Mouse (Mus musculus) cerebellum, adult 9-11 months (tissue): ENCODE results near the gene Trim7.
"Not testable (repeated sequence)": the region's sequence is repeated elsewhere in the genome, so short reads cannot be mapped to it uniquely, and the experiment has no call there.

Experiments
- DNase-seq: peaks from one replicate; pipeline ENCODE4 v3.0.0; 2022

Trim7 gene

DNA sequence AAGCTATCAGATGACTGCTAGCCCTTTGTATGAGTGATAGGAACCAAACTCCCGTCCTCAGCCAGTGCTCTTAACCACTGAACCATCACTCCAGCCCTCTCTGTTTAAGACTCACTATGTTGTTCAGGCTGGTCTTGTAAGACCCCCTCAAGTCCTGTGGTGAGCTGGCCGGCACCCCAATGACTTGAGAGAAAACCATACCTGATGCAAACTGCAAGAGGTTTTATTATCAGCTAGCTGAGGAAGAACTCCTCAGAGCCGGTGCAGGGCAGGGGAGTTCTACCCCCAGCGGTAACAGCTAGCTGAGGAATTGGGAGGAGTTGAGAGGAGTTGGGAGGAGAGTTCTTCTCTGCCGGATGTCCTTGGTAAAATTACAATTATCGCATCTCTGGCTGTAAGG lies 2.0 kb downstream of the Trim7 start:
- DNase-seq = no peak

DNA sequence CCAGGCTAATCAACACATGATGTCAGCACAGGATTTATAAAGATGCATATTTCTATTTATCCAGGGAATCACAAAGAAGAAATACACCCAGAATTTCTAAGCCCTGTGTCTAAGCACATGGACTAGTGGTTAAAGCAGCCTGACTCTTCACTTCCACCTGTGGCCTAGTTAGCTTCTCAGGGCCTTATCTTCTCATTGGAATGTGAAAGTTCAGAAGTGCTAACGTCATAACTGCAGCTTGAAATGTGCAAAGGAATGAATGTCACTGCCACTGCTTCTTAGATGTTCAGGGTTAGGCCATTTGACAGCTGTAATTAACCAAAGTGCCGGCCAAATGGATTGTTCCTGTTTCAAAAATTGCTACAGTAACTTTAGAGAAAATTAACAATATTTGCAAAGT lies 4.3 kb downstream of the Trim7 start:
- DNase-seq = no peak

GRCm38 (mm10) chr11:48831273-48831672 lies 5.3 kb downstream of the Trim7 start:
- DNase-seq = no peak

DNA sequence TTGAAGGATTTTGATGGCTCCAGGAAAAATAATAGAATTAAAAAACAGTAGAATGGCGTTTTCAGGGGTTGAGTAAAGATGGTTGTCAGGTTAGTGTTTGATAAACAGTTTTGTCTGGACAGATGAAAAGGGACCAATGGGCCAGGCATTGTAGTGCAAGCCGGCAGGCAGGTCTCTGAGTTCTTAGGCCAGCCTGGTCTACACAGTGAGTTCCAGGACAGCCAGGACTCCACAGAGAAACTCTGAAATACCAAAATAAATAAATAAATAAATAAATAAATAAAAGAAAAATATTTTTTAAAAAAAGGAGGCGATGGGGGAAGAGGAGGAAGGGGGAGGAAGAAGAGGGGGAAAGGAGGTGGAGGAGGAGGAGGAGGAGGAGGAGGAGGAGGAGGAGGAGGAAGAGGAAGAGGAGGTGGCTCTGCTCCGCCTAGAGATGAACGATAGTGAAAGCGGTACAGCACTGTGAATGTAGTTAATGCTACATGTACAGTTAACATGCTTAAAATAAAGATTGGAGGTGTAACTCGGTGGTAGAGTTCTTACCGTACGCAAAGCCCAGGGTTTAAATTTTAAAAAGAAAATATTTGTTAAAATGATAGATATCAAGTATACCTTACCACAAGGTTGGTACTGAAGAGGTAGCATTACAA lies 7.3 kb downstream of the Trim7 start:
- DNase-seq = no peak

- DNase-seq = peak; percentile 89
Measured at GRCm38 (mm10) chr11:48833731-48834639, 8.0 kb downstream of the Trim7 start.

GRCm38 (mm10) chr11:48835923-48836322 lies 10.0 kb downstream of the Trim7 start:
- no peak for DNase-seq

GRCm38 (mm10) chr11:48836990-48837309 lies 11.0 kb downstream of the Trim7 start:
- no peak for DNase-seq

DNA sequence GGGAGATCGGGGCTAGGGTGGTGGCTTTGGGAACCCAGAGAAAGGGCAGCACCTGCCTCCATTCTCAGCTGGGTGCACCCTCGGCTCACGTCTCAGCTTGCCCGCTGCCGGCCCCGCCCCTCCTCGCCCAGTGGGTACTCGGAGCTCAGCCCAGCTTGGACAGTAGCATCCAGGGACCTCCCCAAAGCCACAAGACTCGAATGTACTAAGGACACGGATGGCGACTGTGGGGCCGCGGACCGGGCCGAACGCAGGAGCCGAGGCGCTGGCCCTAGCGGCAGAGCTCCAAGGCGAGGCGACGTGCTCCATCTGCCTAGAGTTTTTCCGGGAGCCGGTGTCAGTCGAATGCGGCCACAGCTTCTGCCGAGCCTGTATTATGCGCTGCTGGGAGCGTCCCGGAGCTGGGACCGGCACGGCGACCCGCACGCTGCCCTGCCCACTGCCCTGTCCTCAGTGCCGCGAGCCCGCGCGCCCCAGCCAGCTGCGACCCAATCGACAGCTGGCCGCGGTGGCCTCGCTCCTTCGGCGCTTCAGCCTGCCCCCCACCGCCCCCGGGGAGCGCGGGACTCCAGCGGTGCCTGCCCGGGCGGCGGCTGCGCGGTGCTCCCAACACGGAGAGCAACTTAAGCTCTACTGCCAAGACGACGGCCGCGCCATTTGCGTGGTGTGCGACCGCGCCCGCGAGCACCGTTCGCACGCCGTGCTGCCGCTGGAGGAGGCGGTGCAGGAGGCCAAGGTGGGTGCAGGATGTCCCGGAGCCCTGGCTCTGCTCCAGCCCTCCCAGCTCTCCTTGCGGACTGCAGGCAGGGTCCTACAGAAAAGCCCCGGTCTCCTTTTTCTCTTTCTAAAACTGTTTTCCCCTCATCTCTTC lies 11.6 kb downstream of the Trim7 start:
- DNase-seq = peak; percentile 82

GRCm38 (mm10) chr11:48838181-48838797 lies 12.3 kb downstream of the Trim7 start:
- DNase-seq = no peak

DNA sequence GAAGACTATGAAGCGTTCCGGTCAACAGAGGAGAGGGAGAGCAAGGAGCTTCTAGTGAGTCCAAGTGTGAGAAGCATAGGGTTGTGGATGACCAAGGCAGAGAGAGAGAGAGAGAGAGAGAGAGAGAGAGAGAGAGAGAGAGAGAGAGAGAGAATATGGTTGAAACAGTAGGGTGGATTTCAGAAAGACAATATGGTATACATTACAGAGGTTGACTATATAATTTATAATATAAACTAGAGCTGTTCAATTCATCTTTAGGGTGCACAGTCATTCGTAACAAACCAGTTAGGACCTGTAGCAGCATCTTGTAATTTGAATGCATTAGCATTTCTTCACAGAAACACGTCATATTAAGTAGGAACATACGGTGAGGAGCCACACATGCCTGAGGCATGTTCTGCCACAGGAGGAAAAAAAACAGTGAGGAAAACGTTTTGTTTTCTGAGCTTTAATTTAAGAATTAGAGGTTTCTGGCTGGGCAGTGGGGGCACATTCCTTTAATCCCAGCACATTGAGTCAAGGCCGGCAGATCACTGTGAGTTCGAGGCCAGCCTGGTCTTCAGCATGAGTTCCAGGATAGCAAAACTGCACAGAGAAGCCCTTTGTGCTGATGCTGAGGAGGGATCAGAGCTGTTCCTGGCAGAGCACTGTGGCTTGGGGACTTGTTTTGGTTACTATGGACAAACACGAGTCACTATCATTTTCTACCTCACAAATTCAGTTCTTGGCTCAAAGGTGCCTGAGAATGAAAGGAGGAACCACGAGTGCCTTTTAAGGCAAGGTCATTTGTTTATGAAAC lies 13.1 kb downstream of the Trim7 start:
- DNase-seq = no peak

DNA sequence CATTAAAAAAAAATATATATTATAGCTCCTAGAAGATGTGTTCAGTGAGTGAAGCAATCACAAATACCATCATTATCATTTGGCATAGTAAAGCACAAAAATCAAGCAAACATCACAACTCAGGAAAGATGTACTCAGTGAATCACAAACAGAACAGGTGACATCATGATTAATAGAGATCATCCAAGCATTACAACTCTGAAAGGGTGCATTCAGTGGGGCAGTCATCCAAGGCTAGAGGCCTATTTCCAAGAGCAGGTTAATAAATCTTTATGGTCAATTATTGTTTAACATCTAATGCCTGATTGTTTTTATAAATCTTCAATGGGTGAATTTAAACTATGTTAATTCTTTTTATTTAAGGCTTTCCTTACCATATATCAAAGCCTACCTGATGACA lies 14.9 kb downstream of the Trim7 start:
- no peak for DNase-seq

- no peak for DNase-seq
Measured at GRCm38 (mm10) chr11:48841213-48841612, 15.3 kb downstream of the Trim7 start.

- DNase-seq = no peak
Measured at GRCm38 (mm10) chr11:48842378-48842792, 16.4 kb downstream of the Trim7 start.

- peak; percentile 7 for DNase-seq
Measured at GRCm38 (mm10) chr11:48843202-48843601, 17.3 kb downstream of the Trim7 start.

DNA sequence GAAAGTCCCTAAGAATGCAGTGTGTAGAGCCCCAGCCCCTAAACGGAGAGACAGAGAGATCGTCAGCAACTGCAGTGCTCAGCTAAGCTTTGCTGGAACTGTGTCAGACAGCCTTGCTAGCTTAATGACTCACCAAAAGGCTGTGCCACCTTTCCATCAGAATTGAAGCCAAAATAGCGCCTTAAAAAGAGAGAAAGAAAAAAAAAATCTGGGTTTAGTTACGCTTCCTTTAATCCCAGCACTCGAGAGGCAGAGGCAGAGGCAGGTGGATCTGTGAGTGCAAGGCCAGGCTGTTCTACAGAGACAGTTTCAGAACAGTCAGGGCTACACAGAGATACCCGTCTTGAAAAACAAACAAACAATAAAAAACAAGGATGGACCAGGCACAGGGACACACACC lies 18.4 kb downstream of the Trim7 start:
- peak; percentile 12 for DNase-seq

DNA sequence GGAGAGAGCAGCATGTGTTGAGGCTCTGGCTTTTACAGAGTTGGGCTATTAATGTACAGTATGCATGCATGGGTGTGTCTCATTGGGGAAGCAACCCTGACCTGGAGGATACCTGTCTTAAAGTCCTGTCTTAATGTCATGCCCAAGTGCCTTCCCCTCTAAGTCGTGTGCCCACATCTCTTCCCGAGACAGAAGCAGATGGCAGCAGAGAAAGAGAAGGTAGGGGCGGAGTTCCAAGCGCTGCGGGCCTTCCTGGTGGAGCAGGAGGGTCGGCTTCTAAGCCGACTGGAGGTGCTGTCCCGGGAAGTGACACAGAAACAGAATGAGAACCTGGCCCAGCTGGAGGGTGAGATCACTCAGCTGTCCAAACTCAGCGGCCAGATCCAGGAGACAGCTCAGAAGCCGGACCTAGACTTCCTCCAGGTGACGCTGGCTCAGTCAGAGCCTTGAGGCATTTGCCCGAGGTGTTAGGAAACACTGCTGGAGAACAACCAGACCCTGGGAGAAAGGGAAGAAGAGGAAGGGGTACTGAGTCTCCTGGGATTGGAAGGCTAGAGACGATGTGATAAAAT lies 19.4 kb downstream of the Trim7 start:
- DNase-seq = no peak

DNA sequence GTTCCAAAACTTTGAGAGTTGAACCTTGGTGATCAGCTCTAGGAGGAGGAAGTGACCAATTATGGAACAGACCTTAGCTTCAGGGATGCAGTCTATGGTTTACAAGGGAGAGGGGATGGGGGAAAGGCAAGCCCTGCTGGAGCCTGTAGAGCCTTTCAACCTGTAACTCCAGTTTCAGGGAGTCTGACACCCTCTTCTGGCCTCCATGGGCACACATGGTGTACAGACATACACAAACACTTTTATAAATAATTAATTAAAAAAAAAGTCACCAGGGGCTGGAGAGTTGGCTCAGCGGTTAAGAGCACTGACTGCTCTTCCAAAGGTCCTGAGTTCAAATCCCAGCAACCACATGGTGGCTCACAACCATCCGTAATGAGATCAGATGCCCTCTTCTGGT lies 20.4 kb downstream of the Trim7 start:
- DNase-seq = not testable (repeated sequence)

- DNase-seq = no peak
Measured at GRCm38 (mm10) chr11:48846881-48847280, 20.9 kb downstream of the Trim7 start.

DNA sequence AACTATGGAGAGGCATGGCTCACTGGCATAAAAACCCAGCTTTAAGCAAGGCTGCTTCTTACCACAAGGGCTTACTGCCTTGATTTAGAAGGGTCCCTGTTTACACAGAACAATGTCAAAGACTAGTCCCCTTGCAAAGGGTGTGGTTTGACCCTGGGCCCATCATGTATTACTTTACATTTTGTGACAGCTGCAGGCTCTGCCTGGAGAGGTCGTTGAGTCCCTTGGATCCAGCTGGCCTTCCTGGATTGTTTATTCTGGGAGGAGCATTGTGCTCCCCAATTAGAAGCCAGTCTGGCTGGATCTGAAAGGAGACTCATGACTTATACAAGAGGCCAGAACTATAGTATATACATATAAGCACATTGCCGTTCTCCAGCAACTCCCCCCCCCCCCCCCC lies 24.3 kb downstream of the Trim7 start:
- DNase-seq = peak; percentile 5

- DNase-seq = peak; percentile 25
Measured at GRCm38 (mm10) chr11:48851270-48851995, 25.5 kb downstream of the Trim7 start.

- DNase-seq = no peak
Measured at GRCm38 (mm10) chr11:48852190-48852589, 26.2 kb downstream of the Trim7 start.
